Mouse (Mus musculus) MEL (cell line): ENCODE data around the gene 4933402N03Rik. TPM values are rescaled to one million over a fixed set of nuclear protein-coding genes. Genes with fewer than 3 reads are reported as not detected.

Experiments used
- DNase-seq: peaks from one replicate; pipeline ENCODE4 v3.0.0; 2011; ENCODE audit warnings: low read depth, low spot score
- H3K27ac ChIP-seq: 2 replicates; pipeline ENCODE4 v1.5.1; 2012; ENCODE audit warnings: low read depth, mild to moderate bottlenecking, control low read depth, low read length, moderate library complexity; ENCODE audit not compliant: control insufficient read depth
- H3K27me3 ChIP-seq, 2 experiments: fragments of 150-350 bp in 1 of 2; sonication (generic) in 1 of 2; 2 replicates each; pipeline ENCODE4 v1.6.1; 2012; ENCODE audit warnings: low read length in 2 of 2, mild to moderate bottlenecking in 2 of 2, improper control_type of control experiment in 1 of 2, moderate library complexity in 1 of 2; ENCODE audit not compliant: insufficient read depth in 2 of 2, control insufficient read depth in 1 of 2
- H3K36me3 ChIP-seq, 2 experiments: 2 replicates each; pipeline ENCODE4 v1.6.1; 2012 to 2014; ENCODE audit warnings: low read length in 2 of 2, improper control_type of control experiment in 1 of 2, inconsistent platforms in 1 of 2, mild to moderate bottlenecking in 1 of 2; ENCODE audit not compliant: insufficient read depth in 2 of 2, control insufficient read depth in 1 of 2
- H3K4me1 ChIP-seq, 2 experiments: fragments of 150-350 bp in 1 of 2; sonication (generic) in 1 of 2; 2 replicates each; pipeline ENCODE4 v1.6.1; 2012; ENCODE audit warnings: low read length in 2 of 2, improper control_type of control experiment in 1 of 2, mild to moderate bottlenecking in 1 of 2; ENCODE audit not compliant: insufficient read depth in 2 of 2, control insufficient read depth in 1 of 2
- H3K4me3 ChIP-seq, 2 experiments: fragments of 150-350 bp in 1 of 2; sonication (generic) in 1 of 2; 2 replicates each; pipeline ENCODE4 v1.5.1; 2012; ENCODE audit warnings: low read depth in 2 of 2, low read length in 2 of 2, mild to moderate bottlenecking in 2 of 2, moderate library complexity in 2 of 2, control low read depth in 1 of 2, improper control_type of control experiment in 1 of 2; ENCODE audit not compliant: control insufficient read depth in 1 of 2, insufficient read depth in 1 of 2
- H3K79me2 ChIP-seq: 2 replicates; pipeline ENCODE4 v1.6.1; 2012; ENCODE audit warnings: mild to moderate bottlenecking, low read length, moderate library complexity; ENCODE audit not compliant: control insufficient read depth, poor library complexity, insufficient read depth
- H3K9ac ChIP-seq: 2 replicates; pipeline ENCODE4 v1.6.1; 2012; ENCODE audit warnings: low read depth, mild to moderate bottlenecking, control low read depth, low read length, moderate library complexity; ENCODE audit not compliant: control insufficient read depth, poor library complexity, severe bottlenecking
- H3K9me3 ChIP-seq: fragments of 150-350 bp; sonication (generic); replicated peaks from 2 replicates; pipeline ENCODE4 v1.6.1; 2012; ENCODE audit warnings: mild to moderate bottlenecking, low read length, improper control_type of control experiment, moderate library complexity; ENCODE audit not compliant: insufficient read depth
- BHLHE40 ChIP-seq: IDR thresholded peaks from 2 replicates; pipeline ENCODE4 v1.6.1; 2012; ENCODE audit warnings: low read depth, mild to moderate bottlenecking, inconsistent platforms, low read length, improper control_type of control experiment, borderline replicate concordance
- CHD2 ChIP-seq: IDR thresholded peaks from 2 replicates; pipeline ENCODE4 v1.6.1; 2011; ENCODE audit warnings: low read length, improper control_type of control experiment
- CTCF ChIP-seq, 3 experiments: IDR thresholded peaks in 2 of 3; conservative IDR thresholded peaks in 1 of 3; 2 replicates each; pipeline ENCODE4 v1.5.1; 2011 to 2012; ENCODE audit warnings: low read length in 3 of 3, low read depth in 2 of 3, mild to moderate bottlenecking in 2 of 3, improper control_type of control experiment in 1 of 3, inconsistent platforms in 1 of 3, mixed read lengths in 1 of 3, moderate library complexity in 1 of 3; ENCODE audit not compliant: control insufficient read depth in 1 of 3, insufficient read depth in 1 of 3, poor library complexity in 1 of 3, severe bottlenecking in 1 of 3
- E2F4 ChIP-seq: IDR thresholded peaks from 2 replicates; pipeline ENCODE4 v1.6.1; 2011; ENCODE audit warnings: low read depth, low read length, improper control_type of control experiment, borderline replicate concordance
- EP300 ChIP-seq, 2 experiments: IDR thresholded peaks; 2 replicates each; pipeline ENCODE4 v1.6.1; 2011; ENCODE audit warnings: improper control_type of control experiment in 2 of 2, low read length in 2 of 2, low read depth in 1 of 2, mild to moderate bottlenecking in 1 of 2
- GABPA ChIP-seq: IDR thresholded peaks from 2 replicates; pipeline ENCODE4 v1.6.1; 2012; ENCODE audit warnings: low read depth, mild to moderate bottlenecking, inconsistent platforms, low read length, improper control_type of control experiment, moderate library complexity
- GATA1 ChIP-seq: IDR thresholded peaks from 2 replicates; pipeline ENCODE4 v1.6.1; 2011; ENCODE audit warnings: low read depth, low read length, improper control_type of control experiment
- HCFC1 ChIP-seq: IDR thresholded peaks from 2 replicates; pipeline ENCODE4 v1.6.1; 2012; ENCODE audit warnings: low read depth, mild to moderate bottlenecking, inconsistent platforms, low read length, improper control_type of control experiment, moderate library complexity
- JUND ChIP-seq: IDR thresholded peaks from 2 replicates; pipeline ENCODE4 v1.6.1; 2011; ENCODE audit warnings: low read depth, mild to moderate bottlenecking, improper control_type of control experiment, low read length
- KAT2A ChIP-seq: conservative IDR thresholded peaks from 2 replicates; pipeline ENCODE4 v1.6.1; 2012; ENCODE audit warnings: low read depth, low read length, improper control_type of control experiment, inconsistent platforms
- MAFK ChIP-seq: IDR thresholded peaks from 2 replicates; pipeline ENCODE4 v1.6.1; 2011; ENCODE audit warnings: low read depth, mild to moderate bottlenecking, low read length, improper control_type of control experiment, borderline replicate concordance
- MAX ChIP-seq: IDR thresholded peaks from 2 replicates; pipeline ENCODE4 v1.6.1; 2011; ENCODE audit warnings: low read length, improper control_type of control experiment
- MEF2A ChIP-seq: IDR thresholded peaks from 2 replicates; pipeline ENCODE4 v1.6.1; 2014; ENCODE audit warnings: low read depth, mild to moderate bottlenecking, inconsistent platforms, low read length, improper control_type of control experiment; ENCODE audit not compliant: poor library complexity, insufficient replicate concordance, severe bottlenecking; ENCODE audit errors: extremely low read depth
- MXI1 ChIP-seq: IDR thresholded peaks from 2 replicates; pipeline ENCODE4 v1.6.1; 2011; ENCODE audit warnings: mild to moderate bottlenecking, low read depth, low read length, improper control_type of control experiment
- MYC ChIP-seq: IDR thresholded peaks from 2 replicates; pipeline ENCODE4 v1.6.1; 2011; ENCODE audit warnings: low read depth, mild to moderate bottlenecking, low read length, improper control_type of control experiment, moderate library complexity
- NELFE ChIP-seq: IDR thresholded peaks from 2 replicates; pipeline ENCODE4 v1.6.1; 2011; ENCODE audit warnings: low read depth, low read length, improper control_type of control experiment
- NRF1 ChIP-seq: IDR thresholded peaks from 2 replicates; pipeline ENCODE4 v1.6.1; 2014; ENCODE audit warnings: low read depth, mild to moderate bottlenecking, inconsistent platforms, low read length, improper control_type of control experiment, moderate library complexity; ENCODE audit not compliant: poor library complexity, insufficient read depth, severe bottlenecking
- POLR2A ChIP-seq, 2 experiments: IDR thresholded peaks; 2 replicates each; pipeline ENCODE4 v1.6.1; 2011 to 2012; ENCODE audit warnings: low read length in 2 of 2, mild to moderate bottlenecking in 2 of 2, control low read depth in 1 of 2, improper control_type of control experiment in 1 of 2, low read depth in 1 of 2, moderate library complexity in 1 of 2; ENCODE audit not compliant: control insufficient read depth in 1 of 2, insufficient read depth in 1 of 2, poor library complexity in 1 of 2
- POLR2AphosphoS2 ChIP-seq: IDR thresholded peaks from 2 replicates; pipeline ENCODE4 v1.6.1; 2011; ENCODE audit warnings: low read length, improper control_type of control experiment
- POLR2AphosphoS5 ChIP-seq: IDR thresholded peaks from 2 replicates; pipeline ENCODE4 v1.6.1; 2012; ENCODE audit warnings: low read depth, borderline replicate concordance, mild to moderate bottlenecking, inconsistent platforms, low read length, moderate library complexity, mixed read lengths
- SIN3A ChIP-seq: IDR thresholded peaks from 2 replicates; pipeline ENCODE4 v1.6.1; 2012; ENCODE audit warnings: low read length, improper control_type of control experiment, inconsistent platforms
- SMC3 ChIP-seq: IDR thresholded peaks from 2 replicates; pipeline ENCODE4 v1.6.1; 2011; ENCODE audit warnings: low read depth, low read length, improper control_type of control experiment
- TBP ChIP-seq: IDR thresholded peaks from 2 replicates; pipeline ENCODE4 v1.8.0; 2011; ENCODE audit warnings: low read depth, low read length, improper control_type of control experiment
- TCF12 ChIP-seq: IDR thresholded peaks from 2 replicates; pipeline ENCODE4 v1.6.1; 2014; ENCODE audit warnings: low read depth, mild to moderate bottlenecking, inconsistent platforms, low read length, improper control_type of control experiment, moderate library complexity
- UBTF ChIP-seq: IDR thresholded peaks from 2 replicates; pipeline ENCODE4 v1.6.1; 2012; ENCODE audit warnings: low read depth, mild to moderate bottlenecking, inconsistent platforms, low read length, improper control_type of control experiment, moderate library complexity, borderline replicate concordance; ENCODE audit not compliant: insufficient read depth
- USF2 ChIP-seq, 2 experiments: IDR thresholded peaks; 2 replicates each; pipeline ENCODE4 v1.6.1; 2011 to 2012; ENCODE audit warnings: improper control_type of control experiment in 2 of 2, low read length in 2 of 2, borderline replicate concordance in 1 of 2, inconsistent platforms in 1 of 2, low read depth in 1 of 2, mild to moderate bottlenecking in 1 of 2; ENCODE audit not compliant: insufficient read depth in 1 of 2
- ZMIZ1 ChIP-seq: IDR thresholded peaks from 2 replicates; pipeline ENCODE4 v1.6.1; 2012; ENCODE audit warnings: low read depth, mild to moderate bottlenecking, inconsistent platforms, low read length, improper control_type of control experiment, moderate library complexity
- ZNF384 ChIP-seq: IDR thresholded peaks from 2 replicates; pipeline ENCODE4 v1.6.1; 2012; ENCODE audit warnings: low read depth, mild to moderate bottlenecking, inconsistent platforms, low read length, improper control_type of control experiment
- polyA plus RNA-seq, 2 experiments: library from polyadenylated mRNA; stranded (reverse) in 1 of 2; unstranded in 1 of 2; fragments of >175 nt in 1 of 2; fragments of >200 nt in 1 of 2; gene quantifications; 2 replicates each; pipeline versions ENCODE4 v1.2.1 to v1.2.4; 2012; ENCODE audit warnings: low replicate concordance in 2 of 2, low read depth in 1 of 2; ENCODE audit not compliant: insufficient read length in 2 of 2, insufficient read depth in 1 of 2, missing spikeins in 1 of 2
- total RNA-seq: library from RNA; depleted of rRNA; stranded (reverse); fragments of 300-350 nt; gene quantifications from 2 replicates; pipeline ENCODE4 v1.2.3, GENCODE M21; 2012

4933402N03Rik gene
- total and polyA plus RNA-seq, 3 experiments: not detected

DNA sequence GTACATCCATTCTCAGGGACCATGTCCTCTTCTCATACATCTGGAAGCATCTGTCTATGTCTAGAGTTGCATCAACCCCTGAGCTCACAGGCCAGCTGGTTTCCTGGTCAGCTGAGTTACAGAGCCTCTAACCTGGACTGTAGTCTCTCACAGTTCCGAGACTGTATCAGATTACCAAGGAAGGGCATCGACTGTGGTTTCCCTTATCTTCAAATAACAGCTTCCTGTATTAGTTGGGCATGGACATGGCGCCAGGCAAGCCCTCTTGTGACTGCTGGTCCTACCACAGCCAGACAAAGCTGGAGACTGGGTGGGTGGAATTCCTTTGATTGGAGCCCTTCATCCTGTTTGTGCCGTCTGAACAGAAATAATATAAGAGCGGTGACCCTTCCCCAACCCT, 6.9 kb upstream of the 4933402N03Rik start:
- no peak for DNase-seq
- Histone ChIP-seq H3K36me3 (no peaks in the 10 kb centered on the region), H3K27ac (no peak overlapping the region), H3K9me3 (no peaks in the 10 kb centered on the region), H3K79me2 (no peaks in the 10 kb centered on the region), H3K4me3 (no peak overlapping the region), H3K27me3 (no peaks in the 10 kb centered on the region), H3K4me1 (no peaks in the 10 kb centered on the region), H3K9ac (no peak overlapping the region)
- TF ChIP-seq SIN3A (no peak), SMC3 (no peak), JUND (no peak), NELFE (no peak), KAT2A (no peak), GABPA (no peak), POLR2A (IDR thresholded peaks at IDR 0.05; ENCODE audit: control insufficient read depth in 1 of 2, insufficient read depth in 1 of 2, low read depth in 1 of 2, low read length in 2 of 2, poor library complexity in 1 of 2) (no peak), ZMIZ1 (no peak), CTCF (IDR thresholded peaks at IDR 0.05 in 2 of 3, conservative IDR thresholded peaks at IDR 0.05 in 1 of 3; ENCODE audit: control insufficient read depth in 1 of 3, insufficient read depth in 1 of 3, low read depth in 2 of 3, low read length in 3 of 3, poor library complexity in 1 of 3, severe bottlenecking in 1 of 3) (no peak), POLR2AphosphoS5 (no peak), BHLHE40 (no peak), MAX (no peak), POLR2AphosphoS2 (no peak), HCFC1 (no peak), NRF1 (no peak), UBTF (no peak)

DNA sequence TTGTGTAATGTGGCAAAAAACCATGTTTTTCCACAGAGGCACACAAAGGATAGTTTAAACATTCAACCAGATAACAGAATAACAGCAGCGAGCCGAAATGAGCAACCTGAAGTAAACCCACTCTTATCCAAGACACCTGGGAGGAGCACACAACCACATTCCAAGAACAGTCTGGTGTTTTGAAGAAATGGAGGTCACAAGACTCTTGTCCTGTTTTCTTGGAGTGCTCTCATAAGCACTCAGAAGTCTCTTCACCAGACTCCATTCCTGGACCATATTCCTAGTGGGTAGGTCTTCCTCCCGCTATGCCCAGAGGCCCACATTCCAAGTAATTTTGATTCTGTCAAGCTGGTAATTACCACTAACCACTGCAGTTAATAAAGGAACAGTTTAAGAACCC, 4.1 kb upstream of the 4933402N03Rik start:
- no peaks in the 10 kb centered on the region for H3K9me3 ChIP-seq
- no peaks in the 10 kb centered on the region for H3K27me3 ChIP-seq
- DNase-seq: no peak
- H3K36me3 ChIP-seq: no peaks in the 10 kb centered on the region
- H3K4me1 ChIP-seq: no peaks in the 10 kb centered on the region
- no peak overlapping the region for H3K27ac ChIP-seq
- no peak overlapping the region for H3K4me3 ChIP-seq
- H3K9ac ChIP-seq: no peak overlapping the region
- TF ChIP-seq EP300 (IDR thresholded peaks at IDR 0.05; ENCODE audit: low read depth in 1 of 2, low read length in 2 of 2): no peak
- no peak for TF ChIP-seq CTCF (IDR thresholded peaks at IDR 0.05 in 2 of 3, conservative IDR thresholded peaks at IDR 0.05 in 1 of 3; ENCODE audit: control insufficient read depth in 1 of 3, insufficient read depth in 1 of 3, low read depth in 2 of 3, low read length in 3 of 3, poor library complexity in 1 of 3, severe bottlenecking in 1 of 3)
- no peak for TF ChIP-seq CHD2
- TF ChIP-seq TBP: no peak
- TF ChIP-seq JUND: no peak
- no peak for TF ChIP-seq USF2 (IDR thresholded peaks at IDR 0.05; ENCODE audit: borderline replicate concordance in 1 of 2, insufficient read depth in 1 of 2, low read depth in 1 of 2, low read length in 2 of 2)
- TF ChIP-seq KAT2A: no peak
- no peak for TF ChIP-seq MAFK
- no peak for TF ChIP-seq MYC
- TF ChIP-seq MXI1: no peak
- TF ChIP-seq NRF1: no peak
- no peak for TF ChIP-seq E2F4
- TF ChIP-seq ZNF384: no peak
- TF ChIP-seq MEF2A: no peak
- TF ChIP-seq UBTF: no peak
- TF ChIP-seq TCF12: no peak
- TF ChIP-seq POLR2A (IDR thresholded peaks at IDR 0.05; ENCODE audit: control insufficient read depth in 1 of 2, insufficient read depth in 1 of 2, low read depth in 1 of 2, low read length in 2 of 2, poor library complexity in 1 of 2): no peak
- no peak for TF ChIP-seq NELFE
- TF ChIP-seq GATA1: no peak
- no peak for TF ChIP-seq SIN3A
- H3K79me2 ChIP-seq: no peaks in the 10 kb centered on the region
